Comparison of ENCODE assay signal across 8 mouse cellular contexts in the genomic region with DNA sequence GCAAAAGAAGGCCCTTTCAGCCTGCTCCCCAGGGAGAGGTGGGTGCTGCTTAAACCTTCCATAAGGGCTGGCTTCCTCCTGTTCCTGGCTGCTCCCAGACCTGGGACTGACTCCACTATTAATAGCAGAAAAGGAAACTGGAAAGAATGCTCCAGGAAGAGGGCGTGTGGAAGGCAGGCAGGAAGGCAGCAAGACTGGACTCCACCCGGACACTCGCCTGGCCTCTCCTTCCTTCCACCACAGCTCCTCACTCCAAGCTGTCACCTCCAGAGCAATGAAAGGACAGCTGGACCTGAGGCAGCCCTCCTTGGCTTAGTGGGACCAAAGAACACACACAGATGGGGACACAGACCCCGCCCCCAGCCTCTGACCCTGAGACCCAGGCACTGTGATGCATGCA. TPM values are rescaled to one million over a fixed set of nuclear protein-coding genes. Genes with fewer than 3 reads are reported as not detected.
DNase-seq lines count a peak whose midpoint lies in the region; ATAC-seq lines count a peak whose summit lies in the region.

No protein-coding gene starts in this region.

- intact Hi-C loops in heart, postnatal 10 days (cut with DNase I), result no loop called here

- peak; percentile 56 for DNase-seq in adrenal gland, adult 2 months
- DNase-seq in adrenal gland, adult 8-10 months, result no peak
- DNase-seq in adrenal gland, postnatal 14 days, result peak; percentile 46
- peak; percentile 56 to 59 for DNase-seq in heart, postnatal 10 days
- DNase-seq in kidney, postnatal 36 days, result peak; percentile 55 to 77
- DNase-seq in spleen, adult 12 weeks (ENCODE audit: low spot score), result no peak
- DNase-seq in testis, postnatal 10 days (ENCODE audit: low spot score), result no peak

- ATAC-seq in activated CD4-positive, CD25-positive, alpha-beta regulatory T cell, adult 4 months, result no peak

RNA-seq across cellular contexts. Expression of a gene that starts 19.5 kb away (rescaled TPM):
- total RNA-seq in adrenal gland, adult 2 months (2021), result 10 to 100 TPM; 41.9 to 80.4 TPM
- 50.3 and 56.3 TPM in 2 replicates for polyA plus RNA-seq in adrenal gland, adult 2 months (2012; rRNA removed)
- 10 to 100 TPM; 37.3 to 73.1 (median 61.3) TPM for total RNA-seq in adrenal gland, adult 8-10 months (2022)
- 49.5 and 49.6 TPM in 2 replicates for total RNA-seq in adrenal gland, postnatal 14 days (2021)
- 100 to 1,000 TPM; 106 to 113 TPM for total RNA-seq in heart, postnatal 10 days (2021)
- not detected for polyA plus RNA-seq in activated CD4-positive, CD25-positive, alpha-beta regulatory T cell, adult 4 months (2017; shearing (Covaris generic))

Comparison
In these comparisons a context has a peak if more than half of its experiments do, and no peak if none do; other contexts are left out.
1. DNase-seq: peak in adrenal gland, adult 2 months (single experiment), adrenal gland, postnatal 14 days (single experiment), heart, postnatal 10 days (2 of 2) and kidney, postnatal 36 days (2 of 2); none in adrenal gland, adult 8-10 months (single experiment), spleen, adult 12 weeks (single experiment) and testis, postnatal 10 days (single experiment).